Mouse (Mus musculus): ENCODE measurements around the gene Ttc39b. TPM values are rescaled to one million over a fixed set of nuclear protein-coding genes. Genes with fewer than 3 reads are reported as not detected.
A peak's percentile ranks its signal among the peaks of the same experiment; 100 is the strongest.

The Ttc39b gene
- polyA plus RNA-seq, 1 experiment, result 6.2 TPM

DNA sequence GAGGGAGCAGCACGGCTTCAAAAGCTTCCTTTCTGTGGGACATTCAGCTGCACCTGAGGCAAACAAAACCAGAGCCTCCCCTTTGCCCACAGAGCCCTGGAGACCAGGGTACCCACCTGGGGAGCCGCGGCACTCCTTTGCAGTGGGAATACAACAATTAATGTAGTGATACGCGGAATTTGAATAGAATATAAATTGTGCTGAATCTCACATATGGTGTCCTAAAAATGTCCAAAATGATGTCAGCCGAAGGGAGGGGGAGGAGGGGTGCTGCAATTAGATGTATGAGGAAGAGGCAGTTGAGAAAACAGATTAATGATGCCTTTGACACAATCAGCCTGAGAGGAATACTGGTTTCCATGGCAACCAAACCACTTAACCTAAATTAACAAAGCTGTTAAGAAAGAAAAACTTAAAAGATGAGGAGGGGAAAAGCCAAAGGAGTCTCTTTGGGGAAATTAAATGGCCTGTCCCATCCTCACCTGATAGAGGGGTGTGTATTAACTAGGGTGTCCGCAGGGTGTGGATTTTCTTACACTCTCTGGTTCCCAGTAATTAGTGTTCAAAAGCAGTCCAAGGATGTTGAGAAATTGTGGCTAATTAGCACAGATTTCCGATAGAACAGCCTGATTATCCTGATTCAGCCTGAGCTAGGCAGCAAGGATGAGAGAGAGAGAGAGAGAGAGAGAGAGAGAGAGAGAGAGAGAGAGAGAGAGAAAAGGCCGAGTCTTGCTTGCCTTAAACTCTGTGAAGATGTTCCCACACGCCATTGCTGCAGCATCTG is 117.1 kb downstream of the Ttc39b start:
- TF ChIP-seq CTCF (IDR thresholded peaks at IDR 0.05; ENCODE audit: borderline replicate concordance, extremely low read depth, insufficient read depth, insufficient read length), result no peak
- no peak for TF ChIP-seq POLR2A (IDR thresholded peaks at IDR 0.05; ENCODE audit: borderline replicate concordance, extremely low read depth, insufficient read depth, insufficient read length, poor library complexity, severe bottlenecking)
- DNase-seq (ENCODE audit: low read depth), result peak; percentile 96

GRCm38 (mm10) chr4:83206416-83206802 is 117.6 kb downstream of the Ttc39b start:
- DNase-seq (ENCODE audit: low read depth), result peak; percentile 68
- no peak for TF ChIP-seq POLR2A (IDR thresholded peaks at IDR 0.05; ENCODE audit: borderline replicate concordance, extremely low read depth, insufficient read depth, insufficient read length, poor library complexity, severe bottlenecking)
- no peak for TF ChIP-seq CTCF (IDR thresholded peaks at IDR 0.05; ENCODE audit: borderline replicate concordance, extremely low read depth, insufficient read depth, insufficient read length)

DNA sequence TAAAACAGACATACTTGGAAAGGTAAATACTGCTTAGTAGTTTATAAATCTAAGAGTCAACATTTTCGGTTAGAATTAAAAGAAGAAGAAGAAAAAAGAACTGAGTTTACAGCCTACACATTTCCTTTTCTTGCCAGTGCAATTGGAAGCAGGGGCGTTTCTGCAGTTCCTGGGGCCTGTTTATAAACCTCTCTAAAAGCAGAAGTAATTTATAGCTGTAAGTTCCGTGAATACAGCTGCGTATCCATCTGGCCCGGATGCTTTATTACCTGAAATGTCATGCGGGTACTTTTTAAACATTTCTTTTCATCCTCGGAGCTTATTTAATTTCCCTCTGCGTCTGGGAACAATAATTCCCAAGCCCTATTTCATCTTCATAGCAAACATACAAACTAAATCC is 124.7 kb downstream of the Ttc39b start:
- no peak for DNase-seq (ENCODE audit: low read depth)
- TF ChIP-seq POLR2A (IDR thresholded peaks at IDR 0.05; ENCODE audit: borderline replicate concordance, extremely low read depth, insufficient read depth, insufficient read length, poor library complexity, severe bottlenecking), result no peak
- TF ChIP-seq CTCF (IDR thresholded peaks at IDR 0.05; ENCODE audit: borderline replicate concordance, extremely low read depth, insufficient read depth, insufficient read length), result no peak

DNA sequence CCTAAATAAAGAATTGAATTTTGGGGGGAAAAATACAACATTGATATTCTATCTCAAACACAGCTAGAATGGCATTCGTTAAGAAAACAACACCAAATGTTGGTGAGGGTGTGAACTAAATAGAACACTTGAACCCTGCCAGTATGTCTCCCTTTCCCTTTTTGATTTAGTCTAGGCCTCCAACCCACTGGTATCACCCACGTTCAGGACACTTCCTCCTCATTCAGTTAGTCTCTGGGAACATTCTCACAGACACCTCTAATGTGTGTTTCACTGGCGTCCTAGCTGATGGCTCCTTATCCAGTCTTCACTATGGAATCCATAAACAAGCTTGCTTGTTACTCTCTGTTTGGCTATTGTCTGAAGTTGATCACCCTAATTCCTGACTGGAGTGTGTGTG is 125.9 kb downstream of the Ttc39b start:
- no peak for DNase-seq (ENCODE audit: low read depth)
- no peak for TF ChIP-seq CTCF (IDR thresholded peaks at IDR 0.05; ENCODE audit: borderline replicate concordance, extremely low read depth, insufficient read depth, insufficient read length)
- TF ChIP-seq POLR2A (IDR thresholded peaks at IDR 0.05; ENCODE audit: borderline replicate concordance, extremely low read depth, insufficient read depth, insufficient read length, poor library complexity, severe bottlenecking), result no peak

GRCm38 (mm10) chr4:83189736-83190135 is 134.3 kb downstream of the Ttc39b start:
- no peak for DNase-seq (ENCODE audit: low read depth)
- TF ChIP-seq POLR2A (IDR thresholded peaks at IDR 0.05; ENCODE audit: borderline replicate concordance, extremely low read depth, insufficient read depth, insufficient read length, poor library complexity, severe bottlenecking), result no peak
- no peak for TF ChIP-seq CTCF (IDR thresholded peaks at IDR 0.05; ENCODE audit: borderline replicate concordance, extremely low read depth, insufficient read depth, insufficient read length)

GRCm38 (mm10) chr4:83187324-83187723 is 136.7 kb downstream of the Ttc39b start:
- TF ChIP-seq POLR2A (IDR thresholded peaks at IDR 0.05; ENCODE audit: borderline replicate concordance, extremely low read depth, insufficient read depth, insufficient read length, poor library complexity, severe bottlenecking), result no peak
- no peak for TF ChIP-seq CTCF (IDR thresholded peaks at IDR 0.05; ENCODE audit: borderline replicate concordance, extremely low read depth, insufficient read depth, insufficient read length)
- peak; percentile 47 for DNase-seq (ENCODE audit: low read depth)

- DNase-seq (ENCODE audit: low read depth), result no peak
- TF ChIP-seq POLR2A (IDR thresholded peaks at IDR 0.05; ENCODE audit: borderline replicate concordance, extremely low read depth, insufficient read depth, insufficient read length, poor library complexity, severe bottlenecking), result no peak
- no peak for TF ChIP-seq CTCF (IDR thresholded peaks at IDR 0.05; ENCODE audit: borderline replicate concordance, extremely low read depth, insufficient read depth, insufficient read length)
Measured at GRCm38 (mm10) chr4:83186448-83186847, 137.6 kb downstream of the Ttc39b start.

DNA sequence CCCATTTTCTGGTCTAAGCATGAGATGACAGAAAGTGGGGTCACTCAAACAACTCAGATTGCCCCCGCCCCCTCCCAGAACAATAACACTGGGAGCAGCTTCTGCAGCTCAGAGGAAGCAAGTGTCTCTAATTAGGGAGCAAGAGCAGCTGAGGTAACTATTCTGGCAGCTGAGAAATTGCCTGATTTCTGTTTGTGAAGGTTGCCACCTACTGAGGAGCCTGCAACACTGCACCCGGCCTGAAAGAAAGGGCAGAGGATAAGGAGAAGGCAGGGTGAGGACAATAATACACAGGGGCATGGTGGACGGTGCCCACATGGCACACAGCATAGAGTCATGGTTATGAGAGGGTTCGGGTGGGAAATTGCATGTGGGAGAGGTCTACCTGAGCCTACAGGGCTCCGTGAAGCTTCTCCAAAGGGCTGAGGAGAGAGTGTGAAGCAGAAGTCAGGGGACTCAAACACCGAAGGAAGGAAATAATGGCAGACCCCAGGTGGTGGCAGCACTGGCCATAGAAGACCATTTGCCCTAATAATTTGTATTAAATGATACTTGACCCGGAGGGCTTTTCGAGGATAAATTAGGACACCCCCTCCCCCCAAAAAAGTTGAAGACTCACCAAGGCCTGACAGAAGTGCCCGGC is 140.6 kb downstream of the Ttc39b start:
- peak; percentile 95 for DNase-seq (ENCODE audit: low read depth)
- TF ChIP-seq CTCF (IDR thresholded peaks at IDR 0.05; ENCODE audit: borderline replicate concordance, extremely low read depth, insufficient read depth, insufficient read length), result peak; percentile 88
- TF ChIP-seq POLR2A (IDR thresholded peaks at IDR 0.05; ENCODE audit: borderline replicate concordance, extremely low read depth, insufficient read depth, insufficient read length, poor library complexity, severe bottlenecking), result no peak

GRCm38 (mm10) chr4:83182178-83183068 is 141.6 kb downstream of the Ttc39b start:
- no peak for TF ChIP-seq POLR2A (IDR thresholded peaks at IDR 0.05; ENCODE audit: borderline replicate concordance, extremely low read depth, insufficient read depth, insufficient read length, poor library complexity, severe bottlenecking)
- no peak for TF ChIP-seq CTCF (IDR thresholded peaks at IDR 0.05; ENCODE audit: borderline replicate concordance, extremely low read depth, insufficient read depth, insufficient read length)
- DNase-seq (ENCODE audit: low read depth), result peak; percentile 47

DNA sequence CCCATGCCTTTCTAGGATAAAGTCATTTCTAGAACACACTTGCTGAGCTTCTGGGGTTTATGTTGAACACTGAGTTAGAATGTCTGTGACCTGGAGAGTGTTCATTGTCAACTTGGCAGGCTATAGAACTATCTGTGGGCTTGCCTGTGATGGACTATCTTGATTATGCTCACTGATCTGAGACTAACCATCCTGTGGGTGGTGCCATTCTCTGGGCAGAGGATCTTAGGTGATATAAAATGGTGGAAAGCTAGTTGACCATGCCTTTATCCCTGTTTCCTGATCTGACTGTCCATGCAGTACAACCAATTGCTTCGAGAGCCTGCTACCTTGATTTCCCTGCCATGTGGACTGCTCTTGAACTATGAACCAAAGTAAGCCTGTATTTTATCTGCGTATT is 146.6 kb downstream of the Ttc39b start:
- TF ChIP-seq CTCF (IDR thresholded peaks at IDR 0.05; ENCODE audit: borderline replicate concordance, extremely low read depth, insufficient read depth, insufficient read length) (no peak), POLR2A (IDR thresholded peaks at IDR 0.05; ENCODE audit: borderline replicate concordance, extremely low read depth, insufficient read depth, insufficient read length, poor library complexity, severe bottlenecking) (no peak)
- DNase-seq (ENCODE audit: low read depth), result no peak

DNA sequence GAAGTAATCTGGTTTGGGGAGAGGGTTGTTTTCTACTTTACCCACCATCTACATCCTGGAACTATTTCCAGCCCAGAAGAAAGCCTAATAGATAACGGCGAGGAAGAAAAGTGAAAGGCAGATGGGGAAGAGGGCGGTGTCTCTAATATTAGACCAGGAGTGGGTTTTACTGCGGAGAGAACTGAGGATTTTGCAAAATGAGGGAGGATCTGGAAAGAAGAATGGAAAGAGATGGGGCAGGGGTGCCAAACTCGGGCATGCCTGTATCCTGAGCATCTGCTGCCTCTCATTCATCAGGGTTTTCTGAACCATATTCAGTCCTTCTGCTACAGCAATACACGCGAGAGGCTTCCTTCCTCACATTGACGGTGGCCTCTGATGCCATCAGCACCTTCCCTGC is 149.1 kb downstream of the Ttc39b start:
- no peak for TF ChIP-seq CTCF (IDR thresholded peaks at IDR 0.05; ENCODE audit: borderline replicate concordance, extremely low read depth, insufficient read depth, insufficient read length)
- no peak for TF ChIP-seq POLR2A (IDR thresholded peaks at IDR 0.05; ENCODE audit: borderline replicate concordance, extremely low read depth, insufficient read depth, insufficient read length, poor library complexity, severe bottlenecking)
- no peak for DNase-seq (ENCODE audit: low read depth)
